Mouse (Mus musculus): ENCODE results near the gene D5Ertd579e. TPM values are rescaled to one million over a fixed set of nuclear protein-coding genes. Genes with fewer than 3 reads are reported as not detected.

D5Ertd579e gene
- polyA plus RNA-seq, 1 experiment from 2014 or later = 25.5 TPM

DNA sequence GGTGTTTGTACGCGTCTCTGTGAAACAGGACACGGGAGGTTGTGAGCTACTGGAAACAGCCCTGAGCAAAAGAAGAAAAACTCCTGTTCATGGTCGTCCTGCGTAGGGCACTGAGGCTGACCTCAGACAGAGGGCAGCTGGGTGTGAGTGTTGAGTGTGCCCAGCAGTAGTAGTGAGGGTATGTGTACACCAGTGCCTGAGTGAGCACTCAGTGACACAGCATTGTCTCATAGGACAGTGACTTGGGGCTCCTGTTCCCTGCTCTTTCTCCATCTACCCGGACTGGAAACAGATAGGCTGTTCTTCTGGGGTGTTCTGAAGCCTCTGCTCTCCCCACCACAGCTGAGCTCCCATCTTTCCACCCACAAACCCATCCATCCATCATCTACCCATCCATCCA is 39.3 kb upstream of the D5Ertd579e start:
- no peaks in the 10 kb centered on the region for H3K36me3 ChIP-seq (ENCODE audit: insufficient read depth)
- H3K4me1 ChIP-seq (ENCODE audit: insufficient read depth) = no peaks in the 10 kb centered on the region
- no peaks in the 10 kb centered on the region for H3K9me3 ChIP-seq (ENCODE audit: low read depth, low read length)
- no peak overlapping the region for H3K27ac ChIP-seq (ENCODE audit: low read depth)
- no peak overlapping the region for H3K4me2 ChIP-seq
- H3K27me3 ChIP-seq (ENCODE audit: insufficient read depth, low read length) = no peaks in the 10 kb centered on the region; the same call in 1 of the 2 replicates
- no peak overlapping the region for H3K9ac ChIP-seq
- 77% methylated on average over 6 of the region's 6 CpGs for WGBS
- no peak overlapping the region for H3K4me3 ChIP-seq (ENCODE audit: low read depth, low read length)
- DNase-seq = no peak
- no peak for ATAC-seq (ENCODE audit: insufficient read depth)
- TF ChIP-seq CTCF (IDR thresholded peaks at IDR 0.05; ENCODE audit: low read depth) = no peak

DNA sequence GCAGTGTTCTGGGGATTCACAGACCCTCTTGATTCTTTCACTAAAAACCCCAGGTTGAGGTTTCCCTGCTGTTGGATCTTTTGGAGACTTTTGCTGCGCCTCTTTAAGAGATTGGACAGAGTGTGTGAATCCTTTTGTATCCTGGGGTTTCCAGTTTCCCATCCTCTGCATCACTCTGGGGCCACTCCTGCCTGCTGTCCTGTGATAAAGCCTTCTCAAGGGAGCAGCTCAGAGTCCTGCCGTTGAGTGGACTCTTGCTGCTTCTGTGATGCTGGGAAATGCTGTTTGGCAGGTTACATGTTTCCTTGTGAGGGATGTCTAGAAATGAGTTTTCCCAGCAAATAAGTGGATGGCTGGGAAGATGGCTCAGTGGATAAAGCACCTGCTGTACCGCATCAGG is 37.6 kb upstream of the D5Ertd579e start:
- TF ChIP-seq CTCF (IDR thresholded peaks at IDR 0.05; ENCODE audit: low read depth) = no peak
- Histone ChIP-seq H3K27me3 (ENCODE audit: insufficient read depth, low read length) (no peaks in the 10 kb centered on the region; the same call in 1 of the 2 replicates), H3K9ac (no peak overlapping the region), H3K9me3 (ENCODE audit: low read depth, low read length) (no peaks in the 10 kb centered on the region), H3K36me3 (ENCODE audit: insufficient read depth) (no peaks in the 10 kb centered on the region), H3K4me2 (no peak overlapping the region), H3K4me3 (ENCODE audit: low read depth, low read length) (no peak overlapping the region), H3K4me1 (ENCODE audit: insufficient read depth) (no peaks in the 10 kb centered on the region), H3K27ac (ENCODE audit: low read depth) (no peak overlapping the region)
- ATAC-seq (ENCODE audit: insufficient read depth) (no peak), DNase-seq (no peak)
- 54% methylated on average over 3 of the region's 3 CpGs for WGBS

DNA sequence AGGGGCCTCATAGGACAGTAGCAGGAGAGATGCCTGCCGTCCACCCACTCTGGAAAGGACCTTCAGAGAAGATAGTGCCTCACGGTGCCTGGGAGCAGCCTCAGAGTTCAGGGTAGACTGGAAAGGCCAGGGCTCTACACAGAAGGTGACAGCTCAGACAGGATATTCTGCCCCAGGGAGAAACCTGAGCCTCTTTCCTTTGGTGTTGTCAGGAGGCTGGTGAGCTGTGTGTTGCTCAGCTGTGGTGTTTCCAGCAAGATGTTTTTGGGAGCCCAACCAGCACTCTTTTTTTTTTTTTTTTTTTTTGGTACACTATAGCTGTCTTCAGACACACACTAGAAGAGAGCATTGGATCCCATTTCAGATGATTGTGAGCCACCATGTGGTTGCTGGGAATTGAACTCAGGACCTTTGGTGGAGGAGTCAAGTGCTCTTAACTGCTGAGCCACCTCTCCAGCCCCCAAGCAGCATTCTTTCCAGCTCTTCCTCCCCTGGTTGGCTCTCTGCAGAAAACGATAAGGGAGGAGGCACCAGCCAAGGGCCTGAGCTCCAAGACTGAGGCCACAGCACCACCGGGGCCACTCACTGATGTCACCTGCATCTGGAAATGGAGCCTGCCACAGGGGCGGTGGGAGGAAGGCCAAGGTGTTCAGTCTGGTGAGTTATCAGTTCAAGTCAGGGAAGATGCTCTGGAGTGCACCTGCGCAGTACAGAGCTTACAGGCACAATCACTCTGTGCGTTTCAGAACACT is 36.3 kb upstream of the D5Ertd579e start:
- 62% methylated on average over 7 of the region's 7 CpGs for WGBS
- no peak for ATAC-seq (ENCODE audit: insufficient read depth)

DNA sequence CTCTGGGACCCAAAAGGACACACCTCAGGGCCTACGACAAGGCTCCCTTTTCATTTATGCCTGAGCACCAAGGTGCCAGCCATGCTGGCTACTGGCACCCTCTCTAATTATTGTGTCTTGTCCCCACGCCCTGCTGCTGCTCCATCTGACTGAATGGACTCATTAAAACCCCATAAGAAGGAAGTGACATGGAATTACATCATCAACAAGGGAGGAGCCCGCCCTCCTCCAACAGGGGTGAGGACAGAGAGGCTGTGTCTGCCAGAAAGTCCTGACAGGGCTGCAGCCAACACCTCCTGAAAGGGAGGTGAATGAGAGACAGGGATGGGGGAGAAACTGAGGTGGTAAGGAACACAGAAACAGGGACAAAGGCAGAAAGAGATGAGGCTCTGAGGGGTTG is 34.9 kb upstream of the D5Ertd579e start:
- Histone ChIP-seq H3K27me3 (ENCODE audit: insufficient read depth, low read length) (no peaks in the 10 kb centered on the region; the same call in 1 of the 2 replicates), H3K4me1 (ENCODE audit: insufficient read depth) (no peaks in the 10 kb centered on the region), H3K36me3 (ENCODE audit: insufficient read depth) (no peaks in the 10 kb centered on the region), H3K9me3 (ENCODE audit: low read depth, low read length) (no peaks in the 10 kb centered on the region), H3K9ac (no peak overlapping the region), H3K4me3 (ENCODE audit: low read depth, low read length) (no peak overlapping the region), H3K27ac (ENCODE audit: low read depth) (no peak overlapping the region), H3K4me2 (no peak overlapping the region)
- no peak for DNase-seq
- no peak for TF ChIP-seq CTCF (IDR thresholded peaks at IDR 0.05; ENCODE audit: low read depth)
- no peak for ATAC-seq (ENCODE audit: insufficient read depth)
- WGBS = 62% methylated on average over 3 of the region's 3 CpGs

More for the DNA sequence above, 36.3 kb upstream of the D5Ertd579e start:
- Histone ChIP-seq H3K9ac (no peak overlapping the region), H3K4me2 (no peak overlapping the region), H3K27ac (ENCODE audit: low read depth) (no peak overlapping the region), H3K9me3 (ENCODE audit: low read depth, low read length) (no peaks in the 10 kb centered on the region), H3K36me3 (ENCODE audit: insufficient read depth) (no peaks in the 10 kb centered on the region), H3K27me3 (ENCODE audit: insufficient read depth, low read length) (no peaks in the 10 kb centered on the region; the same call in 1 of the 2 replicates), H3K4me1 (ENCODE audit: insufficient read depth) (no peaks in the 10 kb centered on the region), H3K4me3 (ENCODE audit: low read depth, low read length) (no peak overlapping the region)
- no peak for DNase-seq
- no peak for TF ChIP-seq CTCF (IDR thresholded peaks at IDR 0.05; ENCODE audit: low read depth)

DNA sequence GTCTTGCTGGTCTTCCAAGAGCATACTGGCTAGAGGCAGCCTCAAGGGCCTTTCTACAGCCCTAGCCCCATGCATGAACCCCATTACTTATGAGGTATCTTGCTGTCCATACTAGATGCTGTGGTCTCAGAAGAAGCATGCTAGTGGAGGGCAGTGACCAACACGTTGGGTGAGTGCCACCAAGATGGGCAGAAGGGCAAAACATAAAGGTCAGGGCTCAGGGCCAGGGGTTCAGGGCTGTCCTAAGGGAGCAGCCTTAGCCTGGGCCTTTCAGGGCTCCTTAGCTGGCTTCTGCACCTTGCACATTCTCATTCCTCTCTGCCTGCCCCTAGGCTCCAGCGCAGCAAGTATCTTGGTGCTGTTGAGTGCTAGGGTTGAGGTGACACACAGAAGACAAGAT is 34.1 kb upstream of the D5Ertd579e start:
- H3K36me3 ChIP-seq (ENCODE audit: insufficient read depth) = no peaks in the 10 kb centered on the region
- no peaks in the 10 kb centered on the region for H3K4me1 ChIP-seq (ENCODE audit: insufficient read depth)
- ATAC-seq (ENCODE audit: insufficient read depth) (no peak), DNase-seq (no peak)
- H3K9me3 ChIP-seq (ENCODE audit: low read depth, low read length) = no peaks in the 10 kb centered on the region
- no peak overlapping the region for H3K9ac ChIP-seq
- no peaks in the 10 kb centered on the region; the same call in 1 of the 2 replicates for H3K27me3 ChIP-seq (ENCODE audit: insufficient read depth, low read length)
- WGBS = 84% methylated on average over 2 of the region's 2 CpGs
- H3K27ac ChIP-seq (ENCODE audit: low read depth) = no peak overlapping the region
- no peak for TF ChIP-seq CTCF (IDR thresholded peaks at IDR 0.05; ENCODE audit: low read depth)
- H3K4me3 ChIP-seq (ENCODE audit: low read depth, low read length) = no peak overlapping the region
- no peak overlapping the region for H3K4me2 ChIP-seq

DNA sequence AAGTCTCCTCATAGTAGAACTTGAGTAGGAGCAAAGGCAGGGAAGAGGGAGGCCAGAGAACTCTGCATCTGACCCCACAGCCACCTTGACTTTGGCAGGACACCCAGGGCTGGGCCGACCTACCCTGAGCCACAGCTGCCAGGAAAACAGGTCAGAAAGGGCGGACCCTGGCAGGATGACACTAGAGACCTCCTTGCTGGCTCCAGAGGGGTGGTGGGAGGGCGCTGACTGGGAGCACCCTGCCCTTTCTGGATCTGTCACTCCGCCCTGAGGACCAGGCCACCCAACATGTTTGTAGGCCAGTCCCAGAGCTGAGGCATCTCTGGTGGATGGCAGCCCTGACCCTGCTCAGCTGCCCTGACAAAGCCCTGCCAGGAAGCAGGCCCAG is 33.3 kb upstream of the D5Ertd579e start:
- Histone ChIP-seq H3K9ac (no peak overlapping the region), H3K27me3 (ENCODE audit: insufficient read depth, low read length) (peaks cover 3% of the 10 kb centered on the region), H3K9me3 (ENCODE audit: low read depth, low read length) (no peaks in the 10 kb centered on the region), H3K4me3 (ENCODE audit: low read depth, low read length) (no peak overlapping the region), H3K4me2 (no peak overlapping the region), H3K4me1 (ENCODE audit: insufficient read depth) (no peaks in the 10 kb centered on the region), H3K27ac (ENCODE audit: low read depth) (no peak overlapping the region), H3K36me3 (ENCODE audit: insufficient read depth) (no peaks in the 10 kb centered on the region)
- WGBS = 65% methylated on average over 4 of the region's 4 CpGs
- no peak for TF ChIP-seq CTCF (IDR thresholded peaks at IDR 0.05; ENCODE audit: low read depth)
- ATAC-seq (ENCODE audit: insufficient read depth) (no peak), DNase-seq (no peak)

DNA sequence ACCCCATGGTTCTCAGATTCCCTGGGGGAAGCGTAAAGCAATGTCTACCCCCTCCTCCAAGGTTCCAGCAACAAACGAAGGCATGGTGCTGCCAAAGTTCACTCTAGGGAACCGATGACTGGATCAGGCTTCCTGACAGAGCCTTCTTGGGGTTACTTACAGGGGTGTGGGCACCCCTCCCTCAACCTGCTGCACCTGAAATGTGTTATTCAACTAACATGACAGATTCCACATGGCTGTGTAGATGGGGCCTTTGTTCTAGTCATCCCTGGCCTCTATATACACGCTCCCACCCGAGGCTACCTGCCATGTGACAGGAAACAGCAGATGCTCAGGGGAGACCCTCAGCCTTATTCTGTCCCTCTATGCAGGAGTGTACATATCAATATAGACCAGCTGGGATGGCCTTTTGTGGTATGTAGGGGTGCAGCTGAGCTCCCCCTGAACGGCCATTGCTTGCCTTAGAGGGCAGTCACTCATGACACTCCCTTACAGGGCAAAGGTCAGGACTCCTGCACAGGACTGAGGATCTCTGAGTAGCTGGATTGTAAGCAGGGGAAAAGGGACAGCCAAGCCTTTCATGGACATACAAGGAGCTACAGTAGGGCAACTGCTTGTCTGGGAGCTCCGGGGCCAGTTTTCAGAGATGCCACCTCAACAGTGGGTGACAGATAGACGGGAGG is 32.7 kb upstream of the D5Ertd579e start:
- no peak for ATAC-seq (ENCODE audit: insufficient read depth)
- 65% methylated on average over 8 of the region's 8 CpGs for WGBS
- Histone ChIP-seq H3K4me3 (ENCODE audit: low read depth, low read length) (no peak overlapping the region), H3K27ac (ENCODE audit: low read depth) (no peak overlapping the region), H3K27me3 (ENCODE audit: insufficient read depth, low read length) (peaks cover 6% of the 10 kb centered on the region), H3K4me1 (ENCODE audit: insufficient read depth) (no peaks in the 10 kb centered on the region), H3K36me3 (ENCODE audit: insufficient read depth) (no peaks in the 10 kb centered on the region), H3K9ac (no peak overlapping the region), H3K4me2 (no peak overlapping the region), H3K9me3 (ENCODE audit: low read depth, low read length) (no peaks in the 10 kb centered on the region)
- TF ChIP-seq CTCF (IDR thresholded peaks at IDR 0.05; ENCODE audit: low read depth) = no peak
- DNase-seq = no peak
